Mouse (Mus musculus) myocyte (in vitro differentiated cells): ENCODE measurements around the gene Rap2a. TPM values are rescaled to one million over a fixed set of nuclear protein-coding genes. Genes with fewer than 3 reads are reported as not detected.

ENCODE experiments used
- H3K27me3 ChIP-seq: one replicate; pipeline ENCODE4 v1.6.1; 2011; ENCODE audit not compliant: control insufficient read depth, insufficient read depth, insufficient read length
- H3K36me3 ChIP-seq: one replicate; pipeline ENCODE4 v1.6.1; 2011; ENCODE audit not compliant: control insufficient read depth, insufficient read depth
- H3K4me2 ChIP-seq: one replicate; pipeline ENCODE4 v1.6.1; 2011; ENCODE audit warnings: low read depth, control low read depth
- H3K4me3 ChIP-seq: one replicate; pipeline ENCODE4 v1.5.1; 2011; ENCODE audit warnings: mild to moderate bottlenecking, control low read depth, moderate library complexity
- H3K79me2 ChIP-seq: one replicate; pipeline ENCODE4 v1.6.1; 2011; ENCODE audit not compliant: control insufficient read depth, insufficient read depth
- H3ac ChIP-seq: one replicate; pipeline ENCODE4 v1.6.1; 2011; ENCODE audit not compliant: control insufficient read depth, insufficient read length
- CEBPB ChIP-seq: IDR thresholded peaks from 2 replicates; pipeline ENCODE4 v1.6.1; 2011; ENCODE audit warnings: mild to moderate bottlenecking, moderate library complexity; ENCODE audit not compliant: poor library complexity, insufficient read depth, severe bottlenecking
- E2F4 ChIP-seq: IDR thresholded peaks from one replicate; pipeline ENCODE4 v1.6.1; 2011; ENCODE audit warnings: mild to moderate bottlenecking, control low read depth, moderate library complexity; ENCODE audit not compliant: insufficient read depth
- MAX ChIP-seq: IDR thresholded peaks from one replicate; pipeline ENCODE4 v1.6.1; 2011; ENCODE audit warnings: low read depth, mild to moderate bottlenecking, control low read depth
- MYOD1 ChIP-seq, 3 experiments: IDR thresholded peaks; one replicate each; pipeline ENCODE4 v1.6.1; 2011; ENCODE audit warnings: control low read depth in 2 of 3, low read depth in 2 of 3, mild to moderate bottlenecking in 2 of 3, moderate library complexity in 1 of 3; ENCODE audit not compliant: insufficient read length in 2 of 3, control insufficient read depth in 1 of 3
- MYOG ChIP-seq, 3 experiments: IDR thresholded peaks; one replicate each; pipeline ENCODE4 v1.6.1; 2011; ENCODE audit warnings: control low read depth in 2 of 3, low read depth in 2 of 3, mild to moderate bottlenecking in 2 of 3; ENCODE audit not compliant: insufficient read length in 2 of 3, control insufficient read depth in 1 of 3, insufficient read depth in 1 of 3
- POLR2A ChIP-seq: IDR thresholded peaks from one replicate; pipeline ENCODE4 v1.6.1; 2011; ENCODE audit warnings: low read depth, mild to moderate bottlenecking, control low read depth, moderate library complexity; ENCODE audit not compliant: insufficient read length
- POLR2AphosphoS2 ChIP-seq: IDR thresholded peaks from one replicate; pipeline ENCODE4 v1.6.1; 2011; ENCODE audit warnings: low read depth, control low read depth; ENCODE audit not compliant: insufficient read length
- REST ChIP-seq: IDR thresholded peaks from one replicate; pipeline ENCODE4 v1.6.1; 2011; ENCODE audit warnings: mild to moderate bottlenecking, control low read depth, moderate library complexity; ENCODE audit not compliant: insufficient read depth, insufficient read length
- SRF ChIP-seq: IDR thresholded peaks from one replicate; pipeline ENCODE4 v1.6.1; 2011; ENCODE audit warnings: low read depth; ENCODE audit not compliant: control insufficient read depth, insufficient read length
- TCF12 ChIP-seq: IDR thresholded peaks from one replicate; pipeline ENCODE4 v1.6.1; 2011; ENCODE audit warnings: mild to moderate bottlenecking, control low read depth; ENCODE audit not compliant: poor library complexity, insufficient read depth, severe bottlenecking
- TCF3 ChIP-seq: IDR thresholded peaks from one replicate; pipeline ENCODE4 v1.6.1; 2011; ENCODE audit warnings: low read depth, control low read depth; ENCODE audit not compliant: insufficient read length
- USF1 ChIP-seq: IDR thresholded peaks from one replicate; pipeline ENCODE4 v1.6.1; 2011; ENCODE audit warnings: low read depth, mild to moderate bottlenecking, control low read depth, moderate library complexity
- polyA plus RNA-seq: library from polyadenylated mRNA; unstranded; fragments of >200 nt; fragmentation: generic; extraction: Trizol; gene quantifications from one replicate; pipeline ENCODE4 v1.2.1, GENCODE M21; 2012; ENCODE audit warnings: missing spikeins

The Rap2a gene
- polyA plus RNA-seq, 1 experiment = 5.0 TPM

GRCm38 (mm10) chr14:120463938-120464727, 14.1 kb upstream of the Rap2a start:
- H3K27me3 ChIP-seq = no peaks in the 10 kb centered on the region
- H3K4me2 ChIP-seq = no peak overlapping the region
- H3K79me2 ChIP-seq = no peaks in the 10 kb centered on the region
- no peak overlapping the region for H3ac ChIP-seq
- no peak overlapping the region for H3K4me3 ChIP-seq
- H3K36me3 ChIP-seq = no peaks in the 10 kb centered on the region
- TF ChIP-seq MAX = no peak
- TF ChIP-seq MYOD1 (IDR thresholded peaks at IDR 0.05; ENCODE audit: control insufficient read depth in 1 of 3, insufficient read length in 2 of 3, low read depth in 2 of 3) = no peak
- no peak for TF ChIP-seq TCF12
- TF ChIP-seq TCF3 = no peak
- no peak for TF ChIP-seq POLR2A
- no peak for TF ChIP-seq E2F4
- TF ChIP-seq CEBPB = no peak
- TF ChIP-seq POLR2AphosphoS2 = no peak
- no peak for TF ChIP-seq MYOG (IDR thresholded peaks at IDR 0.05; ENCODE audit: control insufficient read depth in 1 of 3, insufficient read depth in 1 of 3, insufficient read length in 2 of 3, low read depth in 2 of 3)
- no peak for TF ChIP-seq REST
- TF ChIP-seq SRF = no peak
- TF ChIP-seq USF1 = no peak

GRCm38 (mm10) chr14:120466816-120467215, 11.4 kb upstream of the Rap2a start:
- Histone ChIP-seq H3ac (no peak overlapping the region), H3K27me3 (no peaks in the 10 kb centered on the region), H3K79me2 (no peaks in the 10 kb centered on the region), H3K4me3 (no peak overlapping the region), H3K4me2 (no peak overlapping the region), H3K36me3 (no peaks in the 10 kb centered on the region)
- no peak for TF ChIP-seq USF1

GRCm38 (mm10) chr14:120469126-120469790, 9.0 kb upstream of the Rap2a start:
- Histone ChIP-seq H3K36me3 (no peaks in the 10 kb centered on the region), H3K4me3 (no peak overlapping the region), H3ac (no peak overlapping the region), H3K4me2 (peak overlapping the region; percentile 44), H3K27me3 (no peaks in the 10 kb centered on the region), H3K79me2 (no peaks in the 10 kb centered on the region)
- TF ChIP-seq USF1 = no peak
- peak in 1 of 3 experiments; percentile 34 for TF ChIP-seq MYOD1 (IDR thresholded peaks at IDR 0.05; ENCODE audit: control insufficient read depth in 1 of 3, insufficient read length in 2 of 3, low read depth in 2 of 3)

GRCm38 (mm10) chr14:120476186-120476697, 2.0 kb upstream of the Rap2a start:
- Histone ChIP-seq H3K79me2 (peaks cover 19% of the 10 kb centered on the region), H3K27me3 (no peaks in the 10 kb centered on the region), H3ac (no peak overlapping the region), H3K4me3 (peak overlapping the region; percentile 78), H3K36me3 (no peaks in the 10 kb centered on the region), H3K4me2 (peak overlapping the region; percentile 71)
- no peak for TF ChIP-seq REST
- TF ChIP-seq MYOD1 (IDR thresholded peaks at IDR 0.05; ENCODE audit: control insufficient read depth in 1 of 3, insufficient read length in 2 of 3, low read depth in 2 of 3) = no peak
- no peak for TF ChIP-seq MAX
- TF ChIP-seq CEBPB = no peak
- TF ChIP-seq MYOG (IDR thresholded peaks at IDR 0.05; ENCODE audit: control insufficient read depth in 1 of 3, insufficient read depth in 1 of 3, insufficient read length in 2 of 3, low read depth in 2 of 3) = no peak
- TF ChIP-seq POLR2AphosphoS2 = no peak
- no peak for TF ChIP-seq E2F4
- no peak for TF ChIP-seq POLR2A
- no peak for TF ChIP-seq SRF

- Histone ChIP-seq H3K36me3 (no peaks in the 10 kb centered on the region), H3K27me3 (no peaks in the 10 kb centered on the region), H3K4me3 (peak overlapping the region; percentile 78), H3K79me2 (peaks cover 25% of the 10 kb centered on the region), H3K4me2 (peak overlapping the region; percentile 71), H3ac (peak overlapping the region; percentile 81)
- TF ChIP-seq POLR2AphosphoS2 = peak; percentile 96
- TF ChIP-seq MYOG (IDR thresholded peaks at IDR 0.05; ENCODE audit: control insufficient read depth in 1 of 3, insufficient read depth in 1 of 3, insufficient read length in 2 of 3, low read depth in 2 of 3) = peak in 1 of 3 experiments; percentile 20
- TF ChIP-seq TCF12 = no peak
- TF ChIP-seq SRF = no peak
- TF ChIP-seq USF1 = no peak
- no peak for TF ChIP-seq MAX
- peak; percentile 92 for TF ChIP-seq POLR2A
- TF ChIP-seq E2F4 = peak; percentile 7
- TF ChIP-seq MYOD1 (IDR thresholded peaks at IDR 0.05; ENCODE audit: control insufficient read depth in 1 of 3, insufficient read length in 2 of 3, low read depth in 2 of 3) = peak in 1 of 3 experiments; percentile 14
- no peak for TF ChIP-seq REST
- TF ChIP-seq CEBPB = no peak
- no peak for TF ChIP-seq TCF3
Measured at GRCm38 (mm10) chr14:120477288-120477981, 809 bp upstream of the Rap2a start.
